Mouse (Mus musculus) heart, adult 2 months (tissue): Measurements from ENCODE around the gene Slc17a6. TPM values are rescaled to one million over a fixed set of nuclear protein-coding genes. Genes with fewer than 3 reads are reported as not detected.
"Not testable (repeated sequence)": the region's sequence is repeated elsewhere in the genome, so short reads cannot be mapped to it uniquely, and the experiment has no call there.

Experiments
- DNase-seq, 2 experiments: peaks; one replicate each; pipeline ENCODE4 v3.0.0; 2021
- H3K27ac ChIP-seq: fragments of 200-600 bp; 2 replicates; pipeline ENCODE4 v1.8.1; 2022
- H3K27me3 ChIP-seq: fragments of 200-500 bp; 2 replicates; pipeline ENCODE4 v1.6.1; 2012; ENCODE audit warnings: mild to moderate bottlenecking, low read length, inconsistent platforms, mixed read lengths; ENCODE audit not compliant: control insufficient read depth, insufficient read depth
- H3K36me3 ChIP-seq: fragments of 200-500 bp; 2 replicates; pipeline ENCODE4 v1.6.1; 2012; ENCODE audit warnings: low read length, inconsistent platforms; ENCODE audit not compliant: control insufficient read depth, insufficient read depth
- H3K4me1 ChIP-seq: fragments of 200-500 bp; 2 replicates; pipeline ENCODE4 v1.6.1; 2011; ENCODE audit warnings: low read length; ENCODE audit not compliant: control insufficient read depth, insufficient read depth
- H3K4me3 ChIP-seq: fragments of 200-600 bp; 2 replicates; pipeline ENCODE4 v1.8.1; 2022
- H3K79me2 ChIP-seq: fragments of 200-500 bp; replicated peaks from 2 replicates; pipeline ENCODE4 v1.6.1; 2012; ENCODE audit warnings: mild to moderate bottlenecking, inconsistent platforms, low read length, moderate library complexity, mixed read lengths; ENCODE audit not compliant: control insufficient read depth, insufficient read depth
- H3K9ac ChIP-seq: fragments of 200-500 bp; 2 replicates; pipeline ENCODE4 v1.6.1; 2012; ENCODE audit warnings: low read depth, mild to moderate bottlenecking, control low read depth, inconsistent platforms, low read length, mixed read lengths
- CTCF ChIP-seq: fragments of 200-600 bp; IDR thresholded peaks from 2 replicates; pipeline ENCODE4 v1.8.1; 2022; ENCODE audit warnings: antibody characterized with exemption, mild to moderate bottlenecking, moderate library complexity
- EP300 ChIP-seq: fragments of 200-500 bp; IDR thresholded peaks from 2 replicates; pipeline ENCODE4 v1.6.1; 2011; ENCODE audit warnings: low read depth, low read length, control low read depth; ENCODE audit not compliant: insufficient read depth
- POLR2A ChIP-seq: fragments of 200-500 bp; IDR thresholded peaks from 2 replicates; pipeline ENCODE4 v1.6.1; 2011; ENCODE audit warnings: mild to moderate bottlenecking, low read depth, low read length, control low read depth; ENCODE audit not compliant: insufficient read depth
- WGBS: fragments of 180-500 bp; shearing (Covaris S2); methylation state at CpG from one replicate; pipeline ENCODE4 v1.1.7; 2018; 5-methylcytosine and 5-hydroxymethylcytosine counted together
- intact Hi-C: fragments of 180-260 bp; cut with DNase I; formaldehyde crosslinking; loops from one replicate; pipeline ENCODE4 v1.15.1; 2025
- polyA plus RNA-seq: library from polyadenylated mRNA; depleted of rRNA; stranded (reverse); fragments of >200 nt; gene quantifications from 2 replicates; pipeline ENCODE4 v1.2.3, GENCODE M21; 2012; rRNA removed
- total RNA-seq, 2 experiments: library from RNA; stranded (reverse); gene quantifications; 2 replicates each; pipeline ENCODE4 v1.2.3; 2021

Slc17a6 gene
- total and polyA plus RNA-seq, 3 experiments: not detected

DNA sequence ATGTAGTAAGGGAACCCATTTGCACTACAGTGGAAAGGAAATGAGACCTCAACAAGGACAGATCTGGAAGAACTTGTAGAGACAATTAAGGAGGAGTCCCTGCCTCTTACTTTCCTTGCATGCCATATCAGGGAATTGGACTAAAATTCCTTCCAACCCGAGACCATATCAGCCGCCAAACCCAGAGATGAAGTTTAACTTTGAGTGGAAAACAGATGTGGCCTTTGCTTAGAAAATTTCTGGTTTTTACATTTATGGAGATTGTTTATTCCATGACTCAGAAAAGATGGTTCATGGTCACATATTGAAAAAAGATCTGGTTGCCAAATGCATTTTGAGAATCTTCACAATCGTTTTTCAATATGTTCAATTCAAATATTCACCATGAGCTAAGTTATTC, 87.7 kb downstream of the Slc17a6 start:
- no peak for TF ChIP-seq CTCF
- TF ChIP-seq EP300: no peak
- TF ChIP-seq POLR2A: no peak
- Histone ChIP-seq H3K4me3 (no peak overlapping the region), H3K4me1 (no peaks in the 10 kb centered on the region), H3K79me2 (no peaks in the 10 kb centered on the region), H3K27me3 (no peaks in the 10 kb centered on the region), H3K9ac (no peak overlapping the region), H3K36me3 (no peaks in the 10 kb centered on the region), H3K27ac (no peak overlapping the region)
- no peak for DNase-seq
- WGBS: 37% methylated on average over 3 of the region's 3 CpGs
- intact Hi-C loops: no loop called here

DNA sequence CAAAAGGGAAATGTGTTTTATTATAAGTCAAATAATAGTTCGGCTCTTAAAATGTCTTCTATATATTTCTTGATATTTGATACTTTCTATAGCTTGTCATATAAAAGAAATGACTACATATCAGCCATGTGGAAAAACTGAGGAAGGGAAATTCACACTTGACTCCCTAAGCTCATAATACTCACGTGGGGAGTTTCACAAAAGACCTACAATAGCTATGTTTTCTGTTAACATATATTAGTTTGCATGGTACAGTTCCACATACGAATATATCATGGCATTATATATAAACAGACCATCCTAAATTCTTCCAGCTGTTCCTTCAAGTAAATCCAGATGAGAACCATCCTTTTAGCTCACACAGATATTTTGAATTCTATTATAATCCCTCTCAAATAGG, 88.5 kb downstream of the Slc17a6 start:
- H3K36me3 ChIP-seq, H3K4me1 ChIP-seq, H3K79me2 ChIP-seq, H3K27me3 ChIP-seq, intact Hi-C loops, DNase-seq, H3K27ac ChIP-seq, H3K9ac ChIP-seq, H3K4me3 ChIP-seq: not testable (repeated sequence)
- 67% methylated on average over 3 of the region's 3 CpGs for WGBS

DNA sequence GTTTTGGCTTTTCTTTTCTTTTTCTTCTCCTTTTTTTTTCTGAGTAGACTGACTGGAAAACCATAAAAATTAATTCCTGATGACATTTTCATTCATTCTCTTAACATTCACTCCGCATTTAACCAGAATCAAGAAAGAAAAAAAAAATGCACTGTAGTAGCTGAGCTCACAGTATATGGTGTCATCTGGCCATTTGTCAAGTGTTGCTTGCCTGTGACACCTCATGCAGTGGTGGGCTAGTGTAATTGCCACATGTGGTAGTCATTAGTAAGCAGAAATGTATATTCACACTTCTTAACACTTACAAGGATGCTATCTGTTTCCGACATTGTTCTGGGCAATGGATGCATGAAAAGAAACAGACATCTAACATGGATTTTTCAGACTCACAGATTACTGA, 94.0 kb downstream of the Slc17a6 start:
- H3K27me3 ChIP-seq: no peaks in the 10 kb centered on the region
- H3K9ac ChIP-seq: no peak overlapping the region
- H3K36me3 ChIP-seq: no peaks in the 10 kb centered on the region
- no peak for DNase-seq
- 71% methylated on average over 2 of the region's 2 CpGs for WGBS
- H3K27ac ChIP-seq: no peak overlapping the region
- H3K4me3 ChIP-seq: no peak overlapping the region
- H3K79me2 ChIP-seq: no peaks in the 10 kb centered on the region
- H3K4me1 ChIP-seq: no peaks in the 10 kb centered on the region
- intact Hi-C loops: no loop called here
- TF ChIP-seq CTCF (no peak), POLR2A (no peak), EP300 (no peak)

Other genes with a start within 250 kb of the Slc17a6 start
- under 1 TPM; 0.65 to 0.96 TPM for gene Ano5, start 111.0 kb upstream of the Slc17a6 start, total RNA-seq
- 0.18 TPM in 1 of 2 replicates, not detected in the other for gene Ano5, start 111.0 kb upstream of the Slc17a6 start, polyA plus RNA-seq
- 1 to 10 TPM; 4.3 TPM for gene Gas2, start 240.0 kb downstream of the Slc17a6 start, total RNA-seq
- 2.3 and 4.9 TPM in 2 replicates for gene Gas2, start 240.0 kb downstream of the Slc17a6 start, polyA plus RNA-seq
- 1 to 10 TPM; 1.3 to 2.7 TPM for gene Fancf, start 240.3 kb downstream of the Slc17a6 start, total RNA-seq
- 1.6 and 2.2 TPM in 2 replicates for gene Fancf, start 240.3 kb downstream of the Slc17a6 start, polyA plus RNA-seq